Mouse (Mus musculus) erythroid progenitor cell, adult 5-6 weeks (primary cell): ENCODE data around the gene Apoc4. TPM values are rescaled to one million over a fixed set of nuclear protein-coding genes. Genes with fewer than 3 reads are reported as not detected.

Source experiments
- ATAC-seq: replicated peaks from 2 replicates; pipeline ENCODE4 v1.8.0; 2016; ENCODE audit warnings: moderate number of reproducible peaks, mild to moderate bottlenecking, moderate TSS enrichment, inconsistent platforms; ENCODE audit not compliant: poor library complexity, low FRiP score, severe bottlenecking
- total RNA-seq, 2 experiments: library from RNA; stranded (forward) in 1 of 2; stranded (reverse) in 1 of 2; fragments of 150-400 nt in 1 of 2; fragments of 186-747, 209-891 nt in 1 of 2; gene quantifications; 2 replicates each; pipeline versions ENCODE4 v1.2.3 to v1.2.4; 2015 to 2017; ENCODE audit warnings: low replicate concordance in 2 of 2

Gene Apoc4
- total RNA-seq, 2 experiments from 2014 or later: not detected

- ATAC-seq: no peak
These were observed 2.5 kb upstream of the Apoc4 start for GRCm38 (mm10) chr7:19683771-19684201.

- ATAC-seq: no peak
These were observed 1.7 kb upstream of the Apoc4 start for GRCm38 (mm10) chr7:19682979-19683378.

GRCm38 (mm10) chr7:19680702-19681101 lies 577 bp downstream of the Apoc4 start:
- no peak for ATAC-seq

GRCm38 (mm10) chr7:19678901-19679300 lies 2.4 kb downstream of the Apoc4 start:
- no peak for ATAC-seq

- ATAC-seq: no peak
These were observed 3.4 kb downstream of the Apoc4 start, which contains the start of gene Apoc2 for GRCm38 (mm10) chr7:19677872-19678271. Gene Apoc2, minus strand, starts transcription at chr7:19677941.

- ATAC-seq: no peak
These were observed 4.6 kb downstream of the Apoc4 start for GRCm38 (mm10) chr7:19676662-19677061.

- ATAC-seq: no peak
These were observed 5.5 kb downstream of the Apoc4 start for GRCm38 (mm10) chr7:19675824-19676223.

- no peak for ATAC-seq
These were observed 8.1 kb downstream of the Apoc4 start for GRCm38 (mm10) chr7:19673083-19673699.

- no peak for ATAC-seq
These were observed 9.8 kb downstream of the Apoc4 start for GRCm38 (mm10) chr7:19671511-19671910.

- peak; percentile 53 for ATAC-seq
These were observed 12.1 kb downstream of the Apoc4 start for GRCm38 (mm10) chr7:19668947-19669721.

- no peak for ATAC-seq
These were observed 13.8 kb downstream of the Apoc4 start for GRCm38 (mm10) chr7:19667434-19667833.

- ATAC-seq: no peak
These were observed 14.5 kb downstream of the Apoc4 start for GRCm38 (mm10) chr7:19666750-19667149.

- ATAC-seq: peak; percentile 82
These were observed 16.1 kb downstream of the Apoc4 start, which contains the start of gene Clptm1 for GRCm38 (mm10) chr7:19664955-19665841. Gene Clptm1, minus strand, starts transcription at chr7:19665033.

GRCm38 (mm10) chr7:19664455-19664954 lies 16.8 kb downstream of the Apoc4 start:
- peak; percentile 17 for ATAC-seq

GRCm38 (mm10) chr7:19663940-19664339 lies 17.3 kb downstream of the Apoc4 start:
- no peak for ATAC-seq

GRCm38 (mm10) chr7:19652614-19653013 lies 28.7 kb downstream of the Apoc4 start:
- ATAC-seq: no peak

- no peak; the same call in 1 of the 2 replicates for ATAC-seq
These were observed 30.1 kb downstream of the Apoc4 start for GRCm38 (mm10) chr7:19651063-19651786.

- no peak for ATAC-seq
These were observed 40.1 kb downstream of the Apoc4 start for GRCm38 (mm10) chr7:19641223-19641622.

- ATAC-seq: no peak
These were observed 46.0 kb downstream of the Apoc4 start for GRCm38 (mm10) chr7:19635074-19635827.
